Mouse (Mus musculus): Measurements from ENCODE around the gene Ice2.
A peak's percentile ranks its signal among the peaks of the same experiment; 100 is the strongest.

The Ice2 gene

DNA sequence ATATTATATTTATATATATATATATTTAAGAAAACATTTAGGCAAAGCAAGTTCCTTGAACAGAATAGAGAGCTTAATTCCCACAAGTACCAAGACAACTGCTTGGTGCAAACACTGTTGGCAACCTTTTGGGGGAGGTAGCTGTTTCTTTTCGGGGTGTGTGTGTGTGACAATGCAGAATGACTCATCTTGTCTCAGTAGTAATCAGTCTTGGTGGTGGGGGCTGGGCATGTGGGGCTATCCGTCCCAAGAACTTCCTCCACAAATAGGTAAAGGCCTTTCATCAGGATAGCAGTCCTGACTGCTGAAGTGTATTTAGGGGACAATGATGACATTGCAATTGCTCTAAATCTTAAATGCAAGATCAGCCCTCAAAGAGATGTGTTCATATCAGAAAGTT is 65.3 kb downstream of the Ice2 start:
- DNase-seq = no peak

DNA sequence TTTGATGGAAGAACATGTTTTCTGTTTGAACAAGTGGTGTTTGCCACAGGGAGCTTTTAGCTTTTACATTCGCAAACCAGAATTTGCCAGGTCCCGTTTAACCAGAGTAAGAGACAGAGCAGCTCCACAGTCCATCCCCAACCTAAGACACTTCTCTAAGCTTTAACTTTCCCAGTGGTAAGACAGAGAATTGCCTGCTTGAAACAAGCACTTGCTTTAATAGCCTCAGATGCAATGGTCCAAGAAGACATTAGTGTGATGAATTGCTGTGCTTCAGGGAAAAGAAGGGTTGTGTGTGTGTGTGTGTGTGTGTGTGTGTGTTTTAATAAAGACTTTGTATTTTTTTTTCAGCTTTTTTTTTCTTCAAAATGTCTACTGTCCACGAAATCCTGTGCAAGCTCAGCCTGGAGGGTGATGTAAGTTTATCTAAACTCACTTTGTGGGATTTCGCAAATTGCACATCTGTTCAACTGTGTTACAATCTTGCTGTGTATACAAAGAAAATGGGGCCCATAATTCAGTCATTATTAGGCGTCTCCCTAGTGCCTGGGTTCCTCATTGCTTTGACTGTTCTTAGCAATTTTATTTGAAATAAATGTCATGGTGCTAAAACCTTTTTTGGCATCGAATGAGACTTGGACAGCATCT is 66.5 kb downstream of the Ice2 start:
- DNase-seq = no peak

DNA sequence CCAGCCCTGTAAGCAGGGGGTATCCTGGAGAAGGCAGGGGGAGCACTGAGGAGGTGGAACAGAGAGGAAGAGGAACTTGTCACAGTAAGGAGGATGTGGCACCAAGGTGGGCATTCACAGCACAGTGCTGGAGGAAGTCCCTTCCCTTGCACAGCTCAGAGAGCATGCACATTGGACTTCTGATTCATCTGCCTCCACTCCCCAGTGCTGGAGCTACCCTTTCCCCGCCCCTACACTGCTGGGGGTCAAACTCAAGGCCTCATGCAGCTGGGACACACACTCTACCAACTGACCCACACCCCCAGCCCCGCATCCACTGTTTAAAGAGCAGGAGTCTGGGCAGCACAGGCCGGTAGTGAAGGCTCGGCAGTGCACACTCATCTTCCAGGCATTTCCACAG is 68.4 kb downstream of the Ice2 start:
- DNase-seq = no peak

DNA sequence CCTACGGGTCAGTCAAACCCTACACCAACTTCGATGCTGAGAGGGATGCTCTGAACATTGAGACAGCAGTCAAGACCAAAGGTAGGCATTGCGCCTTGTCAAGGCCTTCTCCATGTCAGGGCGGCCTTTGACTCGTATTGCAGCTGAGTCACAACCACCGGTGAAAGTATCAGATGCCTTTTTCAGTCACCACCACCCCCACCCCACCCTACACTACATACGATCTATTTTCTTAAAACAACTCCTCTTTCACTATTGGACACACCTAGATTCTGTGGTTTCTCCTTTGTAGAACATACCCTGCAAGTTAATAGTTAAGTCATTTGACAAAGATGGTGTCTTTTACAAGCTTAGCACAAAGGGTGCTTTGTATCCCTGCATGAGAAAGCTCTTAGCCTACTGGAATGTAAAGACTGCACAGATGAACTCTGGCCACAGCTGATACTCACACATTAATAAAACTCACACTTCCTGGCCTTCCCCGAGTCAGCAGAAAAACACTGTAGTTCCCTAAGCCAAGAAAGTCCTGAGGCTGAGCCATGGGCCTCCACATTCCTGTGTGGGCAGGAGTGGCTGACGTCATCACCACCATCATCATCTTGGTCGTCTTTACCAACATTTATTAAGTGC is 69.7 kb downstream of the Ice2 start:
- DNase-seq = no peak

DNA sequence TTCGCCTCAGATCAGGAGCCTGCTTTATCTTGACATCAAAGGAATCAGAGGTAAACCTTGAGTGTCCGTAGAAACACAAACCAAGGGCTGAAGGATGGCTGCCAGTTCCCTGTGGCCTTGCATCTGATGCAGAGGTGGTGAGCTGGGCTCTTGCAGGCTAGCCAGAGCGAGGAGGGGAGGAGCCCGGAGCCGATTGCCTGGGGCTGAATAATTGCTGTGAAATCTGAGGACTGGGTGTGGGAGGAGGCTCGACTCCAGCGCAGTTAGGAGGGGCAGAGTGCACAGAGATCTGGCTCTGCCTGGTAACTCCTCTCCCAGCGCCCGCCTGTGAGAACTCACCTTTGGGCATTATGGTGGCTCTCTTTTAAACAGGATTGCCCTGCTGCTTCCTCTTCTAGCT is 71.3 kb downstream of the Ice2 start:
- DNase-seq = no peak

DNA sequence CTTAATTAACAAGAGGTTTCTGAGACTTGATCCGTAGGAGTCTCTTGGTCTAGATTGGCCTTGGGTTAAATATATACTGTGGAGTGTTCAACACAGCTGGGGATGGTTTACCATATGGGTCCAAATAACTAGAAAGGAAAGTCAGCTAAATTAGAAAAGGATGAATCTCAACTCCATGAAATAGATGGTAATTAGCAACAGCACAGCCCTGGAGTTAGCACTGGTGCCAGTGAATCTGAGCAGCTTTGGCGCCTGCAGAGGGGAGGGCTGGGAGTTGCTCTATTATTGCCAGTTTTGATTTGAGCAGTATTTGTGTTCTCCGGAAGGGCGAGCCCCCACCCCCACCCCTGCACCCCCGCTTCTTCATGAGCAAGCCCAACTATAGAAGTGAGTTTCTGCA is 72.7 kb downstream of the Ice2 start:
- DNase-seq = no peak

DNA sequence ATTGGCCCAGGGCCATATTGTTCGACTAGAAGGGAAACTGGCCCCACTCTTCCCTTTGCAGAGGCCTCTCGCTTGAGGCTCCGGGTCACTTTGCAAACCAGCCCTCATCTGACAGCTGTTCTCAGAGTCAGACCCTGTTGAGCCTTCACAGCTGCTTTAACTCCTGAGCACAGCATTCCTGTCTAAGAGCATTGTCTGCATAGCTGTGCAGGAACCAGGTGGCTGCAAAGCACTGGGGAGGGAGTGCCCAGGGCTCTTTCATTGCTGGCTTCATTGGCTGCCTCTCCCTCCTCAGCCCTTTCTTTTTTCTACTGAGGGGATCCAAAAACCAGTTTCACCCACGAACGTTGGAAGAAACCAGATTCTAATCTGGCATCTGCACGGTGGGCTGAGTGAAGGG is 73.2 kb downstream of the Ice2 start:
- DNase-seq = no peak

DNA sequence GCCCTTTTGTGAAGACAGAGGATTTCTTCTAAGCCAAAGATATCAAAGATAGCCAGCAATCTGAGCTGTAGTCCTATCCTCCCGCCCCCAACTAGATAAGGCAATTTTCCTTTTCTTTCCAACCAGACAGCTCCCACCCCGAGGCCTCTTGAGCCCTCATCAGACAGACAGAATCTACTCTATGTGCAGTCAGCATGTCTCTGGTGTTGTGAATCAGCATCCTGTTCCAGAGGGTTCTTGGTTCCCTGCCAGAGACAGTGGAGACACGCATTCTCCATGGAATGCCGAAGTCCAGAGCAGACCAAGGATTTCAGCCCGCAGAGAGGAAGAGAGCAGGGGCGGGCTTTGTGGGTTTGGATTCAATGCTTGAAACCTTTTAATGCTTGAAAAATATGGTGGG is 75.0 kb downstream of the Ice2 start:
- DNase-seq = peak; percentile 19 to 29

DNA sequence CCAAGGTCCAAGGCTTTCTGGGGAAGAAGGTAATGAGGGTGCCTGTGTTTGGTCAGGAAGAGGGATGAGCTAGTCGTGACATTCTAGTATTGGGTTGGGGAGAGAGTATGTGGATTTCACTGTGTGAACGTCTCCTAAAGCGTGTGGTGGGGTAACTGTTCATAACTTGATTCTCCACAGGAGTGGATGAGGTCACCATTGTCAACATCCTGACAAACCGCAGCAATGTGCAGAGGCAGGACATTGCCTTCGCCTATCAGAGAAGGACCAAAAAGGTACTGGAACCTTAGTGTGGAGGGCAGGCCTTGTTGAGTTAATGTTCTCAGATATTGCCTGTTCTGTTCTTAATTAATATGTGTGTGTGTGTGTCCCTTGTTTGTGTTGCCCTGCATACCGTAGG is 78.2 kb downstream of the Ice2 start:
- no peak for DNase-seq

DNA sequence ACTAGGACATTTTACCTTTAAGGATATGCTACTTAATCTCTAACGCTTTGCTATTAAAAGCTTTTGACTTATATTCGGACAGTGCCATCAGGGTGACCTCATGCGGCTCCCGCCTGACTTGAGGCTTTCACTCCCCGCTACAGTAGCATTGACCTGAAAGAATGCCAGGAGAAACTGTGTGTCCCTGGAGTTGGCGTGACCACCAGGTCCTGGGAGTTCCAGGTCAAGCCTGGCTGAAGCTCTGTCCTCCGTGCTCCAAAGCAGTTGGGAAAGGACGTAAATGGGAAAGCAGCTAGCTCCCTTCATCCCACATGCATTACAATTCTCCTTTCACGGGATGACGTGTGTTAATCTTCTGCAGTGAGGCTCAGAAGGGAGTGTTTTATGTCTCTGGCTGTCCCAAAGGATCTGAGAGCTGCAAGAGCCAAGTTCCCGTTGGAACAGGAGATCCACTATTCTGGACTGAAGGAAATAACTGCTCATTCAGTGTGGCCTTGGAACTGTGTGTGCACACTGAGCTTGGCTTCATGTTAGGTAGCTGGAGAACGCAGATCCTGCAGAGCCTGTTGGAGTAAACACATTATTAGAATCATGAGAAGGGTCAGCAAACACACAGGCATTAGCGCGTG is 79.6 kb downstream of the Ice2 start:
- no peak for DNase-seq

DNA sequence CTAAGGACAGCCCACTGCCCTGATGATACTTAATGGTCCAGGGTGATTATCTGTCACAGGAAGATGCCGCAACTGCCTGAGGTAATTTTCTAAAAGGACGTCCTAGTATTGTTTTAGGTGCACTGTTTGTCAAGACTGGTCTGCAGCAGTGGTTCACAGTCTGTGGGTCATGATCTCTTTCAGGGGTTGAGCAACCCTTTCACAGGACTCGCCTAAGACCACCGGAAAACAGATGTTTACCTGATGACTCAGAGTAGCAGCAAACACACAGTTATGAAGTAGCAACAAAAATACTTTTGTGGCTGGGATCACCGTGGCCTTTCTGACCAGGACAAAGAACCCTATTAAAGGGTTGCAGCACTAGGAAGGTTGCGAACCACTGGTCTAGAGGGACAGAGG is 80.1 kb downstream of the Ice2 start:
- no peak for DNase-seq

DNA sequence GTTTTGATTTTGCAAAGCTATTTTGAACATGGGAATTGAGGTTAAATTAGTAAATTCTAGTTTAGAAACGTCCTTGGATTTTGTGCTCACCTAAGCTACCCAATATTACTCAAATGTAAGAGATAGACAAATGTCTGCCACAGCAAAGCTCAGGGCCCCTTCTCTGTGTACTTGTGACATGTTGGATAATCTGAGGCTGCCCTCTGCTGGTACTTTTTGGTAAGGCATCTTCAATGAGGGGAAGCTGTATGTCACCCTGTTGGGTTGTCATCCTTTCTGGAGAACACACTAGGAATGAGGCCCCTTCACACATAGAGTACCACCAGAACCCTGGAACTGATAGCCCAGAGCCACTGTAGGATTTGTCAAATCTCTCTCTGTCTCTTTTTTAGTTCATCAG is 82.6 kb downstream of the Ice2 start:
- DNase-seq = peak; percentile 92 to 94

Data from cerebellum, postnatal 14 days (tissue).